Comparison of ENCODE assay signal across 26 mouse cellular contexts in genomic region chr12:12932238-12932637, GRCm38 (mm10). TPM values are rescaled to one million over a fixed set of nuclear protein-coding genes. Genes with fewer than 3 reads are reported as not detected.
A peak's percentile ranks its signal among the peaks of the same experiment; 100 is the strongest.
DNase-seq lines count a peak whose midpoint lies in the region; ATAC-seq and TF ChIP-seq lines count a peak whose summit lies in the region.
"Had no signal": no experiment of that assay in that cellular context is flagged by ENCODE, and none has a peak within 500 bp of the region (broad histone marks: within the 10 kb centered on the region; RNA-seq: fewer than 3 reads in every experiment).

No protein-coding gene starts in this region.

- no peak overlapping the region for H3K4me2 ChIP-seq in kidney, embryonic 14.5 days (replicated peaks; ENCODE audit: low read depth, low read length)
- H3K4me2 ChIP-seq in liver, embryonic 11.5 days, result no peak overlapping the region
- H3K4me2 ChIP-seq in liver, postnatal 0 days (ENCODE audit: low read depth, low read length), result no peak overlapping the region
- H3K4me2 ChIP-seq: embryonic facial prominence, embryonic 15.5 days; forebrain, embryonic 12.5 days; heart, embryonic 15.5 days; hindbrain, embryonic 13.5 days; limb, embryonic 13.5 days had no signal

- no peak overlapping the region for H3K9ac ChIP-seq in kidney, embryonic 14.5 days (ENCODE audit: low read depth, low read length)
- H3K9ac ChIP-seq in liver, embryonic 11.5 days (ENCODE audit: low read depth, low read length), result no peak overlapping the region
- H3K9ac ChIP-seq in liver, postnatal 0 days (replicated peaks), result no peak overlapping the region
- H3K9ac ChIP-seq: embryonic facial prominence, embryonic 15.5 days; forebrain, embryonic 12.5 days; forebrain, postnatal 0 days; heart, embryonic 15.5 days; hindbrain, embryonic 13.5 days; limb, embryonic 13.5 days had no signal

- peak; percentile 84 for ATAC-seq in kidney, embryonic 14.5 days (ENCODE audit: low FRiP score, low TSS enrichment)
- no peak for ATAC-seq in liver, embryonic 11.5 days (replicated peaks; ENCODE audit: low FRiP score)
- ATAC-seq in liver, postnatal 0 days, result peak; percentile 58
- ATAC-seq: forebrain, postnatal 0 days; intestine, embryonic 16.5 days; lung, postnatal 0 days had no signal

- H3K4me1 ChIP-seq in kidney, embryonic 14.5 days (ENCODE audit: control insufficient read depth, insufficient read depth, low read length), result peaks cover 16% of the 10 kb centered on the region; the same call in 1 of the 2 replicates
- H3K4me1 ChIP-seq in liver, embryonic 11.5 days (replicated peaks; ENCODE audit: control insufficient read depth, insufficient read depth, low read length), result no peaks in the 10 kb centered on the region
- H3K4me1 ChIP-seq in liver, postnatal 0 days (ENCODE audit: insufficient read depth), result no peaks in the 10 kb centered on the region; the same call in 1 of the 2 replicates

- no peaks in the 10 kb centered on the region for H3K9me3 ChIP-seq in kidney, embryonic 14.5 days (ENCODE audit: control insufficient read depth, low read length)
- no peaks in the 10 kb centered on the region for H3K9me3 ChIP-seq in liver, embryonic 11.5 days (ENCODE audit: control insufficient read depth, low read length)
- no peaks in the 10 kb centered on the region for H3K9me3 ChIP-seq in liver, postnatal 0 days (ENCODE audit: low read length)
- H3K9me3 ChIP-seq: embryonic facial prominence, embryonic 15.5 days; forebrain, embryonic 12.5 days; heart, embryonic 15.5 days; hindbrain, embryonic 13.5 days; limb, embryonic 13.5 days had no signal

- peaks cover 24% of the 10 kb centered on the region for H3K36me3 ChIP-seq in kidney, embryonic 14.5 days (ENCODE audit: control insufficient read depth, insufficient read depth, low read length)
- H3K36me3 ChIP-seq in liver, embryonic 11.5 days (ENCODE audit: control insufficient read depth, insufficient read depth, low read length), result peaks cover 5% of the 10 kb centered on the region; the same call in 1 of the 2 replicates
- H3K36me3 ChIP-seq in liver, postnatal 0 days (replicated peaks; ENCODE audit: insufficient read depth, low read length), result 0 out of 2 replicates have a peak, but pooled peaks cover 3% of the 10 kb centered on the region
- H3K36me3 ChIP-seq: embryonic facial prominence, embryonic 15.5 days had no signal

- no peak for DNase-seq in kidney, postnatal 14 days
- peak; percentile 13 for DNase-seq in liver
- DNase-seq in liver, embryonic 11.5 days (ENCODE audit: low spot score), result no peak
- no peak for DNase-seq in liver, postnatal 0 days
- no peak for DNase-seq in thymus, postnatal 0 days (ENCODE audit: low spot score)
- DNase-seq: adrenal gland, postnatal 36 days; B cell, adult 2 months; cerebellum, adult 18-20 months; cerebellum, postnatal 10 days; forebrain, postnatal 0 days; gastrocnemius, postnatal 10 days; lung, adult 18-20 months; midbrain, embryonic 14.5 days; thymus, adult 2 months; thymus, postnatal 4 days had no signal

- 38% methylated on average over 7 of the region's 7 CpGs for WGBS in kidney, embryonic 14.5 days
- 67% methylated on average over 7 of the region's 7 CpGs for whole genome bisulfite sequencing in liver, embryonic 11.5 days
- WGBS in liver, postnatal 0 days (ENCODE audit: insufficient replicate concordance), result 60% methylated on average over 7 of the region's 7 CpGs

- peak overlapping the region; percentile 26; the same call in 1 of the 2 replicates for H3K27ac ChIP-seq in kidney, embryonic 14.5 days (ENCODE audit: low read depth, low read length)
- H3K27ac ChIP-seq in liver, embryonic 11.5 days (ENCODE audit: low read depth, low read length), result no peak overlapping the region
- no peak overlapping the region for H3K27ac ChIP-seq in liver, postnatal 0 days (ENCODE audit: low read depth)
- H3K27ac ChIP-seq: embryonic facial prominence, embryonic 15.5 days; forebrain, embryonic 12.5 days; heart, embryonic 15.5 days; hindbrain, embryonic 13.5 days; layer of hippocampus, adult 2 months; left cerebral cortex, adult 2 months; limb, embryonic 13.5 days; macrophage had no signal

- no peaks in the 10 kb centered on the region for H3K27me3 ChIP-seq in kidney, embryonic 14.5 days (ENCODE audit: control insufficient read depth, insufficient read depth, low read length)
- H3K27me3 ChIP-seq in liver, embryonic 11.5 days (replicated peaks; ENCODE audit: control insufficient read depth, insufficient read depth, low read length), result no peaks in the 10 kb centered on the region
- H3K27me3 ChIP-seq in liver, postnatal 0 days (ENCODE audit: insufficient read depth, low read length), result peaks cover 3% of the 10 kb centered on the region; the same call in 1 of the 2 replicates
- H3K27me3 ChIP-seq: embryonic facial prominence, embryonic 15.5 days; forebrain, embryonic 12.5 days; heart, embryonic 15.5 days; hindbrain, embryonic 13.5 days; limb, embryonic 13.5 days had no signal

- no peak for TF ChIP-seq CTCF in liver, postnatal 0 days (IDR thresholded peaks at IDR 0.05; ENCODE audit: low read depth)

- H3K4me3 ChIP-seq in kidney, embryonic 14.5 days (ENCODE audit: low read length), result no peak overlapping the region
- no peak overlapping the region for H3K4me3 ChIP-seq in liver, embryonic 11.5 days (ENCODE audit: low read depth, low read length)
- H3K4me3 ChIP-seq in liver, postnatal 0 days (ENCODE audit: low read depth, low read length), result no peak overlapping the region
- H3K4me3 ChIP-seq: embryonic facial prominence, embryonic 15.5 days; forebrain, embryonic 12.5 days; heart, embryonic 15.5 days; hindbrain, embryonic 13.5 days; layer of hippocampus, adult 2 months; left cerebral cortex, adult 2 months; limb, embryonic 13.5 days had no signal

- TF ChIP-seq EP300 in liver, postnatal 0 days (IDR thresholded peaks at IDR 0.05; ENCODE audit: low read depth), result no peak

RNA-seq across cellular contexts. Expression of gene Mycn, which starts 9.5 kb away (rescaled TPM):
- polyA plus RNA-seq in kidney, embryonic 14.5 days (2014; fragmentation: Nextera tagmentation; extraction: Ambion mirVana), result 88.2 and 104 TPM in 2 replicates
- polyA plus RNA-seq in liver, embryonic 11.5 days (2014; fragmentation: Nextera tagmentation; extraction: Ambion mirVana), result 35.4 and 36.3 TPM in 2 replicates
- polyA plus RNA-seq in liver, postnatal 0 days (2015; fragmentation: Nextera tagmentation; extraction: Ambion mirVana), result 1.2 and 1.3 TPM in 2 replicates
- polyA plus RNA-seq in thymus, postnatal 0 days (2015; fragmentation: Nextera tagmentation; extraction: Ambion mirVana), result 10.4 TPM in 2 replicates
- polyA plus RNA-seq: macrophage had no signal
